Mouse (Mus musculus) MEL (cell line): ENCODE results near the gene Itln1. TPM values are rescaled to one million over a fixed set of nuclear protein-coding genes. Genes with fewer than 3 reads are reported as not detected.

Experiments
- DNase-seq: peaks from one replicate; pipeline ENCODE4 v3.0.0; 2011; ENCODE audit warnings: low read depth, low spot score
- H3K27ac ChIP-seq: 2 replicates; pipeline ENCODE4 v1.5.1; 2012; ENCODE audit warnings: low read depth, mild to moderate bottlenecking, control low read depth, low read length, moderate library complexity; ENCODE audit not compliant: control insufficient read depth
- H3K27me3 ChIP-seq, 2 experiments: fragments of 150-350 bp in 1 of 2; sonication (generic) in 1 of 2; 2 replicates each; pipeline ENCODE4 v1.6.1; 2012; ENCODE audit warnings: low read length in 2 of 2, mild to moderate bottlenecking in 2 of 2, improper control_type of control experiment in 1 of 2, moderate library complexity in 1 of 2; ENCODE audit not compliant: insufficient read depth in 2 of 2, control insufficient read depth in 1 of 2
- H3K36me3 ChIP-seq, 2 experiments: 2 replicates each; pipeline ENCODE4 v1.6.1; 2012 to 2014; ENCODE audit warnings: low read length in 2 of 2, improper control_type of control experiment in 1 of 2, inconsistent platforms in 1 of 2, mild to moderate bottlenecking in 1 of 2; ENCODE audit not compliant: insufficient read depth in 2 of 2, control insufficient read depth in 1 of 2
- H3K4me1 ChIP-seq, 2 experiments: fragments of 150-350 bp in 1 of 2; sonication (generic) in 1 of 2; 2 replicates each; pipeline ENCODE4 v1.6.1; 2012; ENCODE audit warnings: low read length in 2 of 2, improper control_type of control experiment in 1 of 2, mild to moderate bottlenecking in 1 of 2; ENCODE audit not compliant: insufficient read depth in 2 of 2, control insufficient read depth in 1 of 2
- H3K4me3 ChIP-seq, 2 experiments: fragments of 150-350 bp in 1 of 2; sonication (generic) in 1 of 2; 2 replicates each; pipeline ENCODE4 v1.5.1; 2012; ENCODE audit warnings: low read depth in 2 of 2, low read length in 2 of 2, mild to moderate bottlenecking in 2 of 2, moderate library complexity in 2 of 2, control low read depth in 1 of 2, improper control_type of control experiment in 1 of 2; ENCODE audit not compliant: control insufficient read depth in 1 of 2, insufficient read depth in 1 of 2
- H3K79me2 ChIP-seq: 2 replicates; pipeline ENCODE4 v1.6.1; 2012; ENCODE audit warnings: mild to moderate bottlenecking, low read length, moderate library complexity; ENCODE audit not compliant: control insufficient read depth, poor library complexity, insufficient read depth
- H3K9ac ChIP-seq: 2 replicates; pipeline ENCODE4 v1.6.1; 2012; ENCODE audit warnings: low read depth, mild to moderate bottlenecking, control low read depth, low read length, moderate library complexity; ENCODE audit not compliant: control insufficient read depth, poor library complexity, severe bottlenecking
- H3K9me3 ChIP-seq: fragments of 150-350 bp; sonication (generic); replicated peaks from 2 replicates; pipeline ENCODE4 v1.6.1; 2012; ENCODE audit warnings: mild to moderate bottlenecking, low read length, improper control_type of control experiment, moderate library complexity; ENCODE audit not compliant: insufficient read depth
- BHLHE40 ChIP-seq: IDR thresholded peaks from 2 replicates; pipeline ENCODE4 v1.6.1; 2012; ENCODE audit warnings: low read depth, mild to moderate bottlenecking, inconsistent platforms, low read length, improper control_type of control experiment, borderline replicate concordance
- CHD2 ChIP-seq: IDR thresholded peaks from 2 replicates; pipeline ENCODE4 v1.6.1; 2011; ENCODE audit warnings: low read length, improper control_type of control experiment
- CTCF ChIP-seq, 3 experiments: IDR thresholded peaks in 2 of 3; conservative IDR thresholded peaks in 1 of 3; 2 replicates each; pipeline ENCODE4 v1.5.1; 2011 to 2012; ENCODE audit warnings: low read length in 3 of 3, low read depth in 2 of 3, mild to moderate bottlenecking in 2 of 3, improper control_type of control experiment in 1 of 3, inconsistent platforms in 1 of 3, mixed read lengths in 1 of 3, moderate library complexity in 1 of 3; ENCODE audit not compliant: control insufficient read depth in 1 of 3, insufficient read depth in 1 of 3, poor library complexity in 1 of 3, severe bottlenecking in 1 of 3
- ELF1 ChIP-seq: IDR thresholded peaks from 2 replicates; pipeline ENCODE4 v1.6.1; 2014; ENCODE audit warnings: low read depth, mild to moderate bottlenecking, inconsistent platforms, low read length, improper control_type of control experiment, moderate library complexity
- ETS1 ChIP-seq: IDR thresholded peaks from 2 replicates; pipeline ENCODE4 v1.6.1; 2012; ENCODE audit warnings: low read depth, mild to moderate bottlenecking, inconsistent platforms, low read length, improper control_type of control experiment, moderate library complexity
- GATA1 ChIP-seq: IDR thresholded peaks from 2 replicates; pipeline ENCODE4 v1.6.1; 2011; ENCODE audit warnings: low read depth, low read length, improper control_type of control experiment
- HCFC1 ChIP-seq: IDR thresholded peaks from 2 replicates; pipeline ENCODE4 v1.6.1; 2012; ENCODE audit warnings: low read depth, mild to moderate bottlenecking, inconsistent platforms, low read length, improper control_type of control experiment, moderate library complexity
- JUND ChIP-seq: IDR thresholded peaks from 2 replicates; pipeline ENCODE4 v1.6.1; 2011; ENCODE audit warnings: low read depth, mild to moderate bottlenecking, improper control_type of control experiment, low read length
- MAFK ChIP-seq: IDR thresholded peaks from 2 replicates; pipeline ENCODE4 v1.6.1; 2011; ENCODE audit warnings: low read depth, mild to moderate bottlenecking, low read length, improper control_type of control experiment, borderline replicate concordance
- MAX ChIP-seq: IDR thresholded peaks from 2 replicates; pipeline ENCODE4 v1.6.1; 2011; ENCODE audit warnings: low read length, improper control_type of control experiment
- MAZ ChIP-seq: IDR thresholded peaks from 2 replicates; pipeline ENCODE4 v1.6.1; 2012; ENCODE audit warnings: low read depth, mild to moderate bottlenecking, inconsistent platforms, low read length, improper control_type of control experiment
- MEF2A ChIP-seq: IDR thresholded peaks from 2 replicates; pipeline ENCODE4 v1.6.1; 2014; ENCODE audit warnings: low read depth, mild to moderate bottlenecking, inconsistent platforms, low read length, improper control_type of control experiment; ENCODE audit not compliant: poor library complexity, insufficient replicate concordance, severe bottlenecking; ENCODE audit errors: extremely low read depth
- MYB ChIP-seq: IDR thresholded peaks from 2 replicates; pipeline ENCODE4 v1.6.1; 2011; ENCODE audit warnings: mild to moderate bottlenecking, low read depth, low read length, improper control_type of control experiment
- MYC ChIP-seq: IDR thresholded peaks from 2 replicates; pipeline ENCODE4 v1.6.1; 2011; ENCODE audit warnings: low read depth, mild to moderate bottlenecking, low read length, improper control_type of control experiment, moderate library complexity
- NELFE ChIP-seq: IDR thresholded peaks from 2 replicates; pipeline ENCODE4 v1.6.1; 2011; ENCODE audit warnings: low read depth, low read length, improper control_type of control experiment
- NRF1 ChIP-seq: IDR thresholded peaks from 2 replicates; pipeline ENCODE4 v1.6.1; 2014; ENCODE audit warnings: low read depth, mild to moderate bottlenecking, inconsistent platforms, low read length, improper control_type of control experiment, moderate library complexity; ENCODE audit not compliant: poor library complexity, insufficient read depth, severe bottlenecking
- POLR2A ChIP-seq, 2 experiments: IDR thresholded peaks; 2 replicates each; pipeline ENCODE4 v1.6.1; 2011 to 2012; ENCODE audit warnings: low read length in 2 of 2, mild to moderate bottlenecking in 2 of 2, control low read depth in 1 of 2, improper control_type of control experiment in 1 of 2, low read depth in 1 of 2, moderate library complexity in 1 of 2; ENCODE audit not compliant: control insufficient read depth in 1 of 2, insufficient read depth in 1 of 2, poor library complexity in 1 of 2
- POLR2AphosphoS5 ChIP-seq: IDR thresholded peaks from 2 replicates; pipeline ENCODE4 v1.6.1; 2012; ENCODE audit warnings: low read depth, borderline replicate concordance, mild to moderate bottlenecking, inconsistent platforms, low read length, moderate library complexity, mixed read lengths
- RAD21 ChIP-seq: IDR thresholded peaks from 2 replicates; pipeline ENCODE4 v1.6.1; 2011; ENCODE audit warnings: mild to moderate bottlenecking, low read depth, low read length, improper control_type of control experiment
- RCOR1 ChIP-seq: IDR thresholded peaks from 2 replicates; pipeline ENCODE4 v1.6.1; 2012; ENCODE audit warnings: low read depth, mild to moderate bottlenecking, inconsistent platforms, low read length, improper control_type of control experiment
- SIN3A ChIP-seq: IDR thresholded peaks from 2 replicates; pipeline ENCODE4 v1.6.1; 2012; ENCODE audit warnings: low read length, improper control_type of control experiment, inconsistent platforms
- SMC3 ChIP-seq: IDR thresholded peaks from 2 replicates; pipeline ENCODE4 v1.6.1; 2011; ENCODE audit warnings: low read depth, low read length, improper control_type of control experiment
- TAL1 ChIP-seq: IDR thresholded peaks from 2 replicates; pipeline ENCODE4 v1.6.1; 2012; ENCODE audit warnings: mild to moderate bottlenecking, inconsistent platforms, low read length, moderate library complexity, mixed read lengths
- TBP ChIP-seq: IDR thresholded peaks from 2 replicates; pipeline ENCODE4 v1.8.0; 2011; ENCODE audit warnings: low read depth, low read length, improper control_type of control experiment
- TCF12 ChIP-seq: IDR thresholded peaks from 2 replicates; pipeline ENCODE4 v1.6.1; 2014; ENCODE audit warnings: low read depth, mild to moderate bottlenecking, inconsistent platforms, low read length, improper control_type of control experiment, moderate library complexity
- UBTF ChIP-seq: IDR thresholded peaks from 2 replicates; pipeline ENCODE4 v1.6.1; 2012; ENCODE audit warnings: low read depth, mild to moderate bottlenecking, inconsistent platforms, low read length, improper control_type of control experiment, moderate library complexity, borderline replicate concordance; ENCODE audit not compliant: insufficient read depth
- USF2 ChIP-seq, 2 experiments: IDR thresholded peaks; 2 replicates each; pipeline ENCODE4 v1.6.1; 2011 to 2012; ENCODE audit warnings: improper control_type of control experiment in 2 of 2, low read length in 2 of 2, borderline replicate concordance in 1 of 2, inconsistent platforms in 1 of 2, low read depth in 1 of 2, mild to moderate bottlenecking in 1 of 2; ENCODE audit not compliant: insufficient read depth in 1 of 2
- ZC3H11A ChIP-seq: IDR thresholded peaks from 2 replicates; pipeline ENCODE4 v1.6.1; 2012; ENCODE audit warnings: low read depth, mild to moderate bottlenecking, inconsistent platforms, low read length, improper control_type of control experiment
- ZMIZ1 ChIP-seq: IDR thresholded peaks from 2 replicates; pipeline ENCODE4 v1.6.1; 2012; ENCODE audit warnings: low read depth, mild to moderate bottlenecking, inconsistent platforms, low read length, improper control_type of control experiment, moderate library complexity
- ZNF384 ChIP-seq: IDR thresholded peaks from 2 replicates; pipeline ENCODE4 v1.6.1; 2012; ENCODE audit warnings: low read depth, mild to moderate bottlenecking, inconsistent platforms, low read length, improper control_type of control experiment
- polyA plus RNA-seq, 2 experiments: library from polyadenylated mRNA; stranded (reverse) in 1 of 2; unstranded in 1 of 2; fragments of >175 nt in 1 of 2; fragments of >200 nt in 1 of 2; gene quantifications; 2 replicates each; pipeline versions ENCODE4 v1.2.1 to v1.2.4; 2012; ENCODE audit warnings: low replicate concordance in 2 of 2, low read depth in 1 of 2; ENCODE audit not compliant: insufficient read length in 2 of 2, insufficient read depth in 1 of 2, missing spikeins in 1 of 2
- total RNA-seq: library from RNA; depleted of rRNA; stranded (reverse); fragments of 300-350 nt; gene quantifications from 2 replicates; pipeline ENCODE4 v1.2.3, GENCODE M21; 2012

Itln1 gene
- total and polyA plus RNA-seq, 3 experiments: not detected

DNA sequence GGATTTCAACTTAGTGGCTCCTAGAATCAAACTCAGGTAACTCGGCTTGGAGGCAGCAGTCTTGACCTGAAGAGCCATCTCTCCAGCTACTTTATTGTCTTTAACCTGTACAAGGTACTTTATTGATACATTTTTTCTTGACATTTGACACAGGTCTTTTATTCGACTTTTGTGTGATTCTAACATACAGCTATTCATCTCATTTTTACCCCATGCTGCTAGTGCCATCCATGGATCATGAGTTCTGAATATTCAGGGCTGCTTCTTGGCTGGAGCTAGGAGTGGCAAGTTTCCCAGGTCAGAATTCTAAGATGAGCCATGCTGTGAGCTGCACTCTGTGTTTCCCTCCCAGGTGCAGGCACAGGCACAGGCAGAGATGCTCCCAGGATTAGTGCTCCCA lies 17.1 kb upstream of the Itln1 start:
- H3K27ac ChIP-seq: no peak overlapping the region
- no peak overlapping the region for H3K4me3 ChIP-seq
- H3K9ac ChIP-seq: no peak overlapping the region
- no peaks in the 10 kb centered on the region for H3K79me2 ChIP-seq
- DNase-seq: no peak
- TF ChIP-seq CHD2: no peak
- no peak for TF ChIP-seq SMC3
- no peak for TF ChIP-seq MAFK
- TF ChIP-seq POLR2A (IDR thresholded peaks at IDR 0.05; ENCODE audit: control insufficient read depth in 1 of 2, insufficient read depth in 1 of 2, low read depth in 1 of 2, low read length in 2 of 2, poor library complexity in 1 of 2): no peak
- TF ChIP-seq CTCF (IDR thresholded peaks at IDR 0.05 in 2 of 3, conservative IDR thresholded peaks at IDR 0.05 in 1 of 3; ENCODE audit: control insufficient read depth in 1 of 3, insufficient read depth in 1 of 3, low read depth in 2 of 3, low read length in 3 of 3, poor library complexity in 1 of 3, severe bottlenecking in 1 of 3): no peak
- TF ChIP-seq ELF1: no peak
- TF ChIP-seq RAD21: no peak
- TF ChIP-seq TBP: no peak
- no peak for TF ChIP-seq USF2 (IDR thresholded peaks at IDR 0.05; ENCODE audit: borderline replicate concordance in 1 of 2, insufficient read depth in 1 of 2, low read depth in 1 of 2, low read length in 2 of 2)
- no peaks in the 10 kb centered on the region for H3K9me3 ChIP-seq
- H3K36me3 ChIP-seq: no peaks in the 10 kb centered on the region
- peaks cover 0 to 6% of the 10 kb centered on the region in 2 experiments; a peak in 2 of 4 replicates for H3K4me1 ChIP-seq
- H3K27me3 ChIP-seq: no peaks in the 10 kb centered on the region

DNA sequence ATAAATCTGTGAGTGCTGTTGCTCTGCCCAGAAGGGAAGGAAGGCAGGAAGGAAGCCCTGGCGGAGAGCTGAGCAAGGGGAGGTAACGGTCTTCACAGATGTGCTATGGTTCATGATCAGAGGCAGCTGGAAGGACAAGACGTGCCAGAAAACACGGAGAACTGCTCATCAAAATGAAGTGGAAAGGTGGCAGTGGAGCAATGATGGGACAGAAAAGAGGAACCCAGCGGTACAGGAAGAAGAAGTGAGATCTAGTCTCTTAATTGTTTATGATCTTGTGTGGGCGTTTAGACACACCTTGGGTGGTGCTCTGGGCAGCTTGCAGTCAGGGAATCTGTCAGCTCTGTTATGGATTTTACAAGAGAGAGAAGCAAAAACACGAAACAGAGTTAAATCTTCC lies 16.2 kb upstream of the Itln1 start:
- no peaks in the 10 kb centered on the region for H3K27me3 ChIP-seq
- no peaks in the 10 kb centered on the region for H3K79me2 ChIP-seq
- peaks cover 0 to 6% of the 10 kb centered on the region in 2 experiments; a peak in 2 of 4 replicates for H3K4me1 ChIP-seq
- no peak overlapping the region for H3K9ac ChIP-seq
- no peaks in the 10 kb centered on the region for H3K36me3 ChIP-seq
- H3K27ac ChIP-seq: no peak overlapping the region
- H3K4me3 ChIP-seq: no peak overlapping the region
- DNase-seq: peak; percentile 74
- no peaks in the 10 kb centered on the region for H3K9me3 ChIP-seq
- TF ChIP-seq GATA1 (peak; percentile 48; the same call in 1 of the 2 replicates), NELFE (no peak), UBTF (no peak), CHD2 (no peak), MAZ (0 out of 2 replicates have a peak, but pooled peaks have one; percentile 31), BHLHE40 (no peak), JUND (no peak), ZNF384 (no peak), ZMIZ1 (no peak), TCF12 (peak; percentile 18; the same call in 1 of the 2 replicates), POLR2AphosphoS5 (no peak), ZC3H11A (no peak), CTCF (IDR thresholded peaks at IDR 0.05 in 2 of 3, conservative IDR thresholded peaks at IDR 0.05 in 1 of 3; ENCODE audit: control insufficient read depth in 1 of 3, insufficient read depth in 1 of 3, low read depth in 2 of 3, low read length in 3 of 3, poor library complexity in 1 of 3, severe bottlenecking in 1 of 3) (no peak), MAFK (no peak), NRF1 (no peak), MAX (no peak), HCFC1 (no peak), USF2 (IDR thresholded peaks at IDR 0.05; ENCODE audit: borderline replicate concordance in 1 of 2, insufficient read depth in 1 of 2, low read depth in 1 of 2, low read length in 2 of 2) (no peak), MYC (no peak), SIN3A (no peak), TAL1 (no peak), RCOR1 (peak; percentile 58), ELF1 (peak; percentile 61), MYB (no peak), MEF2A (no peak), POLR2A (IDR thresholded peaks at IDR 0.05; ENCODE audit: control insufficient read depth in 1 of 2, insufficient read depth in 1 of 2, low read depth in 1 of 2, low read length in 2 of 2, poor library complexity in 1 of 2) (no peak), ETS1 (no peak)
